Mouse (Mus musculus) liver, postnatal 0 days (tissue): ENCODE results near the gene Cpt1b.

Experiments
- CTCF ChIP-seq: sonication (generic); IDR thresholded peaks from 2 replicates; pipeline ENCODE4 v1.5.1; 2016; ENCODE audit warnings: antibody characterized with exemption, low read depth
- EP300 ChIP-seq: IDR thresholded peaks from 2 replicates; pipeline ENCODE4 v1.6.1; 2016; ENCODE audit warnings: antibody characterized with exemption, low read depth, mild to moderate bottlenecking

GRCm38 (mm10) chr15:89398146-89398545 is 27.5 kb downstream of the Cpt1b start:
- TF ChIP-seq CTCF: no peak
- no peak for TF ChIP-seq EP300
